Mouse (Mus musculus) MEL (cell line): ENCODE measurements around the gene Olfr576. TPM values are rescaled to one million over a fixed set of nuclear protein-coding genes. Genes with fewer than 3 reads are reported as not detected.

Experiments used
- DNase-seq: peaks from one replicate; pipeline ENCODE4 v3.0.0; 2011; ENCODE audit warnings: low read depth, low spot score
- H3K27ac ChIP-seq: 2 replicates; pipeline ENCODE4 v1.5.1; 2012; ENCODE audit warnings: low read depth, mild to moderate bottlenecking, control low read depth, low read length, moderate library complexity; ENCODE audit not compliant: control insufficient read depth
- H3K27me3 ChIP-seq, 2 experiments: fragments of 150-350 bp in 1 of 2; sonication (generic) in 1 of 2; 2 replicates each; pipeline ENCODE4 v1.6.1; 2012; ENCODE audit warnings: low read length in 2 of 2, mild to moderate bottlenecking in 2 of 2, improper control_type of control experiment in 1 of 2, moderate library complexity in 1 of 2; ENCODE audit not compliant: insufficient read depth in 2 of 2, control insufficient read depth in 1 of 2
- H3K36me3 ChIP-seq, 2 experiments: 2 replicates each; pipeline ENCODE4 v1.6.1; 2012 to 2014; ENCODE audit warnings: low read length in 2 of 2, improper control_type of control experiment in 1 of 2, inconsistent platforms in 1 of 2, mild to moderate bottlenecking in 1 of 2; ENCODE audit not compliant: insufficient read depth in 2 of 2, control insufficient read depth in 1 of 2
- H3K4me1 ChIP-seq, 2 experiments: fragments of 150-350 bp in 1 of 2; sonication (generic) in 1 of 2; 2 replicates each; pipeline ENCODE4 v1.6.1; 2012; ENCODE audit warnings: low read length in 2 of 2, improper control_type of control experiment in 1 of 2, mild to moderate bottlenecking in 1 of 2; ENCODE audit not compliant: insufficient read depth in 2 of 2, control insufficient read depth in 1 of 2
- H3K4me3 ChIP-seq, 2 experiments: fragments of 150-350 bp in 1 of 2; sonication (generic) in 1 of 2; 2 replicates each; pipeline ENCODE4 v1.5.1; 2012; ENCODE audit warnings: low read depth in 2 of 2, low read length in 2 of 2, mild to moderate bottlenecking in 2 of 2, moderate library complexity in 2 of 2, control low read depth in 1 of 2, improper control_type of control experiment in 1 of 2; ENCODE audit not compliant: control insufficient read depth in 1 of 2, insufficient read depth in 1 of 2
- H3K79me2 ChIP-seq: 2 replicates; pipeline ENCODE4 v1.6.1; 2012; ENCODE audit warnings: mild to moderate bottlenecking, low read length, moderate library complexity; ENCODE audit not compliant: control insufficient read depth, poor library complexity, insufficient read depth
- H3K9ac ChIP-seq: 2 replicates; pipeline ENCODE4 v1.6.1; 2012; ENCODE audit warnings: low read depth, mild to moderate bottlenecking, control low read depth, low read length, moderate library complexity; ENCODE audit not compliant: control insufficient read depth, poor library complexity, severe bottlenecking
- H3K9me3 ChIP-seq: fragments of 150-350 bp; sonication (generic); replicated peaks from 2 replicates; pipeline ENCODE4 v1.6.1; 2012; ENCODE audit warnings: mild to moderate bottlenecking, low read length, improper control_type of control experiment, moderate library complexity; ENCODE audit not compliant: insufficient read depth
- EP300 ChIP-seq, 2 experiments: IDR thresholded peaks; 2 replicates each; pipeline ENCODE4 v1.6.1; 2011; ENCODE audit warnings: improper control_type of control experiment in 2 of 2, low read length in 2 of 2, low read depth in 1 of 2, mild to moderate bottlenecking in 1 of 2
- JUND ChIP-seq: IDR thresholded peaks from 2 replicates; pipeline ENCODE4 v1.6.1; 2011; ENCODE audit warnings: low read depth, mild to moderate bottlenecking, improper control_type of control experiment, low read length
- MAFK ChIP-seq: IDR thresholded peaks from 2 replicates; pipeline ENCODE4 v1.6.1; 2011; ENCODE audit warnings: low read depth, mild to moderate bottlenecking, low read length, improper control_type of control experiment, borderline replicate concordance
- MAZ ChIP-seq: IDR thresholded peaks from 2 replicates; pipeline ENCODE4 v1.6.1; 2012; ENCODE audit warnings: low read depth, mild to moderate bottlenecking, inconsistent platforms, low read length, improper control_type of control experiment
- MYB ChIP-seq: IDR thresholded peaks from 2 replicates; pipeline ENCODE4 v1.6.1; 2011; ENCODE audit warnings: mild to moderate bottlenecking, low read depth, low read length, improper control_type of control experiment
- NRF1 ChIP-seq: IDR thresholded peaks from 2 replicates; pipeline ENCODE4 v1.6.1; 2014; ENCODE audit warnings: low read depth, mild to moderate bottlenecking, inconsistent platforms, low read length, improper control_type of control experiment, moderate library complexity; ENCODE audit not compliant: poor library complexity, insufficient read depth, severe bottlenecking
- POLR2AphosphoS5 ChIP-seq: IDR thresholded peaks from 2 replicates; pipeline ENCODE4 v1.6.1; 2012; ENCODE audit warnings: low read depth, borderline replicate concordance, mild to moderate bottlenecking, inconsistent platforms, low read length, moderate library complexity, mixed read lengths
- RCOR1 ChIP-seq: IDR thresholded peaks from 2 replicates; pipeline ENCODE4 v1.6.1; 2012; ENCODE audit warnings: low read depth, mild to moderate bottlenecking, inconsistent platforms, low read length, improper control_type of control experiment
- SIN3A ChIP-seq: IDR thresholded peaks from 2 replicates; pipeline ENCODE4 v1.6.1; 2012; ENCODE audit warnings: low read length, improper control_type of control experiment, inconsistent platforms
- SMC3 ChIP-seq: IDR thresholded peaks from 2 replicates; pipeline ENCODE4 v1.6.1; 2011; ENCODE audit warnings: low read depth, low read length, improper control_type of control experiment
- TCF12 ChIP-seq: IDR thresholded peaks from 2 replicates; pipeline ENCODE4 v1.6.1; 2014; ENCODE audit warnings: low read depth, mild to moderate bottlenecking, inconsistent platforms, low read length, improper control_type of control experiment, moderate library complexity
- ZNF384 ChIP-seq: IDR thresholded peaks from 2 replicates; pipeline ENCODE4 v1.6.1; 2012; ENCODE audit warnings: low read depth, mild to moderate bottlenecking, inconsistent platforms, low read length, improper control_type of control experiment
- polyA plus RNA-seq, 2 experiments: library from polyadenylated mRNA; stranded (reverse) in 1 of 2; unstranded in 1 of 2; fragments of >175 nt in 1 of 2; fragments of >200 nt in 1 of 2; gene quantifications; 2 replicates each; pipeline versions ENCODE4 v1.2.1 to v1.2.4; 2012; ENCODE audit warnings: low replicate concordance in 2 of 2, low read depth in 1 of 2; ENCODE audit not compliant: insufficient read length in 2 of 2, insufficient read depth in 1 of 2, missing spikeins in 1 of 2
- total RNA-seq: library from RNA; depleted of rRNA; stranded (reverse); fragments of 300-350 nt; gene quantifications from 2 replicates; pipeline ENCODE4 v1.2.3, GENCODE M21; 2012

Olfr576 gene
- total and polyA plus RNA-seq, 3 experiments, result not detected

GRCm38 (mm10) chr7:102942475-102942874 is 20.0 kb upstream of the Olfr576 start, which contains the start of gene Olfr573-ps1:
Gene Olfr573-ps1 (minus strand): TSS chr7:102942575.
- DNase-seq, result no peak
- Histone ChIP-seq H3K4me3 (no peak within 1 kb of the TSS), H3K4me1 (no peaks in the 10 kb centered on the region), H3K27me3 (no peaks in the 10 kb centered on the region), H3K9me3 (no peaks in the 10 kb centered on the region), H3K79me2 (no peaks in the 10 kb centered on the region), H3K36me3 (no peaks in the 10 kb centered on the region), H3K27ac (no peak within 1 kb of the TSS), H3K9ac (no peak within 1 kb of the TSS)
- TF ChIP-seq NRF1, result no peak

GRCm38 (mm10) chr7:102943417-102943816 is 19.0 kb upstream of the Olfr576 start:
- H3K27ac ChIP-seq, result no peak overlapping the region
- TF ChIP-seq MAZ, result no peak
- no peak for TF ChIP-seq MYB
- TF ChIP-seq ZNF384, result no peak
- TF ChIP-seq MAFK, result no peak
- no peak for TF ChIP-seq POLR2AphosphoS5
- TF ChIP-seq EP300 (IDR thresholded peaks at IDR 0.05; ENCODE audit: low read depth in 1 of 2, low read length in 2 of 2), result no peak
- TF ChIP-seq JUND, result no peak
- no peak for TF ChIP-seq TCF12
- no peak for TF ChIP-seq SIN3A
- no peak for TF ChIP-seq RCOR1
- no peak for TF ChIP-seq SMC3
- H3K36me3 ChIP-seq, result no peaks in the 10 kb centered on the region
- no peak for DNase-seq
- no peak overlapping the region for H3K4me3 ChIP-seq
- H3K79me2 ChIP-seq, result no peaks in the 10 kb centered on the region
- H3K9ac ChIP-seq, result no peak overlapping the region
- no peaks in the 10 kb centered on the region for H3K9me3 ChIP-seq
- no peaks in the 10 kb centered on the region for H3K4me1 ChIP-seq
- H3K27me3 ChIP-seq, result no peaks in the 10 kb centered on the region

GRCm38 (mm10) chr7:102948167-102948566 is 14.3 kb upstream of the Olfr576 start, which contains the start of gene Olfr574:
Gene Olfr574 (plus strand): TSS chr7:102948467.
- Histone ChIP-seq H3K9me3 (no peaks in the 10 kb centered on the region), H3K4me1 (no peaks in the 10 kb centered on the region), H3K9ac (no peak within 1 kb of the TSS), H3K27me3 (no peaks in the 10 kb centered on the region), H3K4me3 (no peak within 1 kb of the TSS), H3K36me3 (no peaks in the 10 kb centered on the region), H3K27ac (no peak within 1 kb of the TSS), H3K79me2 (no peaks in the 10 kb centered on the region)
- no peak for TF ChIP-seq TCF12
- DNase-seq, result no peak
